Mouse (Mus musculus) kidney, adult 8-10 months (tissue): Measurements from ENCODE around the gene Tldc2.
A peak's percentile ranks its signal among the peaks of the same experiment; 100 is the strongest.

Experiments used
- DNase-seq, 2 experiments: peaks; one replicate each; pipeline ENCODE4 v3.0.0; 2022

Tldc2 gene

GRCm38 (mm10) chr2:157086796-157087195, at the start of gene Tldc2:
TSS of gene Tldc2 (plus strand) at chr2:157087055.
- DNase-seq: no peak

GRCm38 (mm10) chr2:157037303-157037702, 49.6 kb upstream of the Tldc2 start:
- no peak for DNase-seq

DNA sequence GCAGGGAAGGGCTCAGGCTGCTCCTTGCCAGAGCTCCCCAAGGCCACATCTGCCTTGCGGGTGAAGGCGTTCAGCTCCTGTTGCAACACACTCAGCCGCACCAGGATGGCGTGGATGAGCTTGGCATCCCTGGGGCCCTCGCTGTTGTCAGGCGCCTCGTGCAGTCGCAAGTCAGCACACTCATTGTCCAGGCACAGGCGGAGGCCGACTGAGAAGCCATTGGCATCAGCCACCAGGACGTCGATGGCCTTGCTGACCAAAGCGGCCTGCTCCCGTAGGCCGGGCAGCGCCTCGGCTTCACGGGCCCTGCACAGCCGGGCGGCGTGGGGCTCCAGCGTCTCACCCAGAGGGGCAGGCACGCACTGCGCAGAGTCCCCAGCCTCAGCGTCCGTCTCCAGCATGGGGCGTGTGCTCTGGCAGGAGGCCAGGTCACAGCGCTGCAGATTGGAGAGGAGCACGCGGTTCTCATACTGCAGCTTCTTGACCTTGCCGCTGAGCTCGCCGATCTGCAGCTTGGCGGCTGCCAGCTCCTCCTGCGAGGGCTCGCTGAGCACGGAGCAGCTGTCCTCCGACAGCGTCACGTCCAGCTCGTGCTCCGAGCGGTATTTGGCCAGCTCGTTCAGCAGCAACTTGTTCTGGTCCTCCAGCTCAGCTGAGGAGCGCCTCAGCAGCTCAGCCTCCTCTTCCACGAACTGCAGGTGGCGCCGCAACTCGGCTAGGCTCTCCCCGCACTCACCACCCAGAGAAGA, 46.8 kb upstream of the Tldc2 start:
- DNase-seq: no peak

- no peak for DNase-seq
Measured at GRCm38 (mm10) chr2:157040649-157041046, 46.2 kb upstream of the Tldc2 start.

GRCm38 (mm10) chr2:157041421-157041820, 45.4 kb upstream of the Tldc2 start:
- DNase-seq: no peak

DNA sequence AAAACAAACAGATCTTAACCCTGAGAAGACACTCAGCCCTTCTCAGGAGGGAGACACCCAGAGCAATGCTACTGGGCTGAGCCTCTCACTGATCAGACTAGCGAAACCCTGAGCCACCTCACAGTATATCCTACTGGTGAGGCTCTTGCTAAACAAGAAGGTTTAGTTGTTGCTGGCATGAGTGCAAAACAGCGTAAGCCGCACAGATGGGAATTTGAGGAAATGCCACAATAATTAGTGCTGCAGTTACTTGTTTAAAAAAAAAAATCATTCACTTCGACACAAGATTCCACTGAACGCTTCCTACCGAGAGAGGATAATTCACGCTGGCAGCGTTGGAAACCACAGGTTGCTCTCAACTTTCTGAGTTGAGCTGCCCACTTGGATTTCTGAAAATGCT, 43.3 kb upstream of the Tldc2 start:
- no peak for DNase-seq

DNA sequence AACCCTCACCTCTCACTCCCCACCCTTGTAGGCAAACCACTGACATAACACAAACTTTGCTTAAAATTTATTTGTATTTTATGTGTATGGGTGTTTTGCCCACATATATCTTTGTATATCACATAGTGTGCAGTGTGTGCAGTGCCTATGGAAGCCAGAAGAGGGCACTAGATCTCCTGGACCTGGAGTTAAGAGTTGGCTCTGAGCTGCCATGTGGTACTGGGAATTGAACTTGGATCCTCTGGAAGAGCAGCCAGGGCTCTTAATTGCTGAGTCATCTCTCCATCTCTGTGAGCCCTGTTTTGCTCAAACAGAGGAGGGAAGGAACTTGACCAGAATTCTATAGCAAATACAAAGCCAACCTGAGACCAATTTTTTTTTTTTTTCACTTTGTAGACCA, 42.9 kb upstream of the Tldc2 start:
- DNase-seq: no peak

DNA sequence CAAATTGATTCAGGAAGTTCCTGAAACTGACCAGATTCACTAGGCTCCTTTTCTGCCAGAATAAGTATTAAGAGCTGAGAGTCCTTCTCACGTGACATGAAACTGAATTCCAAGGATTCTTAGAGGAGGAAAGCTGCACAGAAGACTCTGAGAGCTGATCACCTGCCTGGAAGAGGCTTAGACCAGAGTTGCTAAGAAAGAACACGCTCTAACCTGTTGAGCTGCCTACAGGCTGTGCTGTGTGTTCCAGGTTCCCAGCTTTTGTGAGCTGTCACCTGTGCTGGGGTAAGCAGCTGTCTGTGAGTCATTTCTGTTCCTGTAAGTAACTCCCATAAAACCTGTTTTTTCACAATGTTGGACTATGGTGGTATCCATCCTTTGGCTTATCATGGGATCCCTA, 40.9 kb upstream of the Tldc2 start:
- no peak for DNase-seq

GRCm38 (mm10) chr2:157046956-157047355, 39.9 kb upstream of the Tldc2 start:
- DNase-seq: no peak

- DNase-seq: no peak
Measured at GRCm38 (mm10) chr2:157048395-157049181, 38.3 kb upstream of the Tldc2 start.

- no peak for DNase-seq
Measured at GRCm38 (mm10) chr2:157049831-157050243, 37.0 kb upstream of the Tldc2 start.

DNA sequence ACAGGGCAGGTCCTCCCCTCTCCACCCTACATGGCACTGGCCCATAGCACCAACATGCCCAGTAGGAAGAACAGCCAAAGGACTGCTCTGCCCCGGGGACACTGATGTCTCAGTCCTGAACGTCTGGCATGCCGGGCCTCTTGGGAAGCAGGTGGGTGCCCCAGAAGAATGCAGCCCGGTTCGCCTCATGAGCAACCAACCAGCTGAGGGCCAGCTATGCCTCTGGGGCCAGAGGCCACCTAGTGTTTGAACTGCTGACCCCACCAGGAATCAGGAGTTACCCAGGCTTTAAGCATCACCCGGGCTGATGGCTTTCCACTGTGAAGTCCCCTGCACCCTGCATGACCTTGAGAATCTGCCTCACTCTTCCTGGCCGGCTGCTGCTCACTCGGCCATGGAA, 34.4 kb upstream of the Tldc2 start:
- DNase-seq: peak in 1 of 2 experiments; percentile 25

- no peak for DNase-seq
Measured at GRCm38 (mm10) chr2:157053124-157053523, 33.7 kb upstream of the Tldc2 start.

DNA sequence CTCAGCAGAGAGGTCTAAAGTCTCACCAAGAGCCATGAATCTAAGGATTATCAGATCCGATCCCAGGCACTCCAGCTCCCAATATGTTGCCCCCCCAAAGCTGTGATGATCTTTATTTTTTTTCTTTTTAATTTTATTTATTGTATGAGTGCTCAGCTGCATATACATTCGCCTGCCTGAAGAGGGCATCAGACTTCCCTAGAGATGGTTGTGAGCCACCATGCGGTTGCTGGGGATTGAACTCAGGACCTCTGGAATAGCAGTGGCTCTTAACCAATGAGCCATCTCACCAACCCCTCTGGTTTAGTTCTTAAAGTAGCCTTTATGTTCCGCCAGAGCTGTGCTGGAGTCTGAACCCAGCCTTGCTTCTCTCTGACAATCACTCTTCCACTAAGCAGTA, 33.1 kb upstream of the Tldc2 start:
- no peak for DNase-seq

GRCm38 (mm10) chr2:157054297-157054696, 32.6 kb upstream of the Tldc2 start:
- DNase-seq: peak in 1 of 2 experiments; percentile 31

GRCm38 (mm10) chr2:157054816-157055215, 32.0 kb upstream of the Tldc2 start:
- no peak for DNase-seq

GRCm38 (mm10) chr2:157055721-157056120, 31.1 kb upstream of the Tldc2 start:
- no peak for DNase-seq

GRCm38 (mm10) chr2:157057186-157057585, 29.7 kb upstream of the Tldc2 start:
- DNase-seq: no peak

DNA sequence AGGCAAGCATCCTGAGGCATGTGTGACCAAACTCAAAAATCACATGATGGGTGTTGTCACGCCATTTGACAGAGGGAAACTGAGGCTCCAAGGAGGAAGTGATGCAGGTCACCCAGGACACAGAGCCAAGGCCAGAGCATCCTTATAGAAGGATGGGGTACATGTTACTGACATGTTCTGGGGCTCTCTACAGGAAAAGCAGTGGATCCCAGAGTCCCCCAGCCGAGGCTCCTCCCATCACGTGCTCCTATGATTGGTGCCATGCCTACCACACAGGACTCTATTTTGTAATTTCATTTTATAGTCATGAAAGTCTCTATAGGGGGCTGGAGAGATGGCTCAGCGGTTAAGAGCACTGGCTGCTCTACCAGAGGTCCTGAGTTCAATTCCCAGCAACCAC, 29.1 kb upstream of the Tldc2 start:
- DNase-seq: no peak

DNA sequence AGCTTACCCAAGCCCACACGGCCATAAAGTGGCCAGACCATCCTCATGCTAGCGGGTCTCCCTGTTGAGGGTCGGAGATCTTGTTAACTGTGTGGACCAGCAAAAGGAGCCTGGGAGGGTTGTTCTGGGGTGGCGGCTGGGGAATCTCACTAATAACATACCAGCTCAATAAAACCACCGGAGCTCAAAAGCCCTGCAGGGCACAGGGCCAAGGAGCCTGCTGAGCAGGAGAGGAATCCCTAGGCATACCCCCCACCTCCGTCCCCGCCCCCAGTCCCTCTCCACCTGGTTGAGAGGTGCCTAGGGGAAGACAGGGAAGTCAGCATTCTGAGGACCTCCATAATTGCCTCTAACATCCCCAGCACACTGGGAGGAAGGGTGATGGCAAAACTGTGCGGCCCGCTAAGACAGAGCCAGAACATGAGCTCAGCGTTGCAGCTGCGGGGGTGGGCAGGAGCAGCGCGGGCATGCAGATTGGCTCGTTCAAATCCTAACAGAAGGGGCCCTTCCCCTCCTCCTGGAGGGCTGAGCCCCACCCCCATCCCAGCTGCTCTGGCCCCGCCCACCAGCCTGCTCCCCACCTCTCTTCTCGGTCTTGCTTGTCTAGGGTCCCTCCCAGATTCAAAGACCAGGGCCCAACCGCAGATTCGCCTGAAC, 28.4 kb upstream of the Tldc2 start:
- DNase-seq: peak in 1 of 2 experiments; percentile 32

DNA sequence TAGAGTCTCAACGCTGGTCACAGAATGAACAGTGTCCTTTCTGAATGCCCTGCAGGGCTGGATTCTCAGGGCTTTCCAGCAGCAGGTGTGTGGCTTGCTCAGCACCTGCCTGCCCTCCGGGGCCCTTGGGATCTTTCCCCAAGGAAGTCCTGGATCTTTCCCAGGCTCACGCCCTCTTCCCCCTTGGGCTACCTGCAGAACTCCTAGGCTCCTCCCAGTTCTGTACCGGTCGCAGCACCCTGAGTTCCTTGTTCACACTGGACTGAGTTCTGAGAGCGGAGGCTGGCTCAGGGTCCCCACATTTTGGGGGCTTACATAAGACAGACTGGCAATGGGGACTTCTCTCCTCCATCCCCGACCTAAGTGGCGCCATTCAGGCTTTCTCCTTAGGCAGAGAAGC, 27.7 kb upstream of the Tldc2 start:
- no peak for DNase-seq

- DNase-seq: no peak
Measured at GRCm38 (mm10) chr2:157060037-157060436, 26.8 kb upstream of the Tldc2 start.

- no peak for DNase-seq
Measured at GRCm38 (mm10) chr2:157060557-157061305, 26.1 kb upstream of the Tldc2 start.
